Mouse (Mus musculus): ENCODE results near the gene Ensa.

Ensa gene

GRCm38 (mm10) chr3:95662724-95663449 is 38.1 kb downstream of the Ensa start:
- in situ Hi-C loops (cut with MboI, MseI): no loop called here

GRCm38 (mm10) chr3:95663486-95663885 is 38.7 kb downstream of the Ensa start:
- in situ Hi-C loops (cut with MboI, MseI): no loop called here

- in situ Hi-C loops (cut with MboI, MseI): no loop called here
Observed at GRCm38 (mm10) chr3:95663969-95664608, 39.3 kb downstream of the Ensa start.

- in situ Hi-C loops (cut with MboI, MseI): no loop called here
Observed at GRCm38 (mm10) chr3:95664940-95665352, 40.2 kb downstream of the Ensa start.

GRCm38 (mm10) chr3:95666124-95666844 is 41.5 kb downstream of the Ensa start:
- in situ Hi-C loops (cut with MboI, MseI): no loop called here

GRCm38 (mm10) chr3:95667521-95667920 is 42.7 kb downstream of the Ensa start:
- in situ Hi-C loops (cut with MboI, MseI): no loop called here

- in situ Hi-C loops (cut with MboI, MseI): no loop called here
Observed at GRCm38 (mm10) chr3:95668026-95668425, 43.2 kb downstream of the Ensa start.

GRCm38 (mm10) chr3:95668589-95669308 is 44.0 kb downstream of the Ensa start:
- in situ Hi-C loops (cut with MboI, MseI): no loop called here

- in situ Hi-C loops (cut with MboI, MseI): no loop called here
Observed at GRCm38 (mm10) chr3:95669309-95669665, 44.5 kb downstream of the Ensa start.

- in situ Hi-C loops (cut with MboI, MseI): loop anchor here (10.0 kb wide), 1 partner anchor 594 kb away; the partner anchor contains the start of genes Hist2h2bb, Hist2h3b and Hist2h4
Observed at GRCm38 (mm10) chr3:95670419-95670818, 45.6 kb downstream of the Ensa start.

GRCm38 (mm10) chr3:95671201-95671600 is 46.4 kb downstream of the Ensa start:
- in situ Hi-C loops (cut with MboI, MseI): loop anchor here (10.0 kb wide), 1 partner anchor 594 kb away; the partner anchor contains the start of genes Hist2h2bb, Hist2h3b and Hist2h4

GRCm38 (mm10) chr3:95672461-95672860 is 47.7 kb downstream of the Ensa start:
- in situ Hi-C loops (cut with MboI, MseI): loop anchor here (10.0 kb wide), 1 partner anchor 592 kb away; the partner anchor contains the start of genes Hist2h2bb, Hist2h3b and Hist2h4

GRCm38 (mm10) chr3:95672861-95673706 is 48.3 kb downstream of the Ensa start:
- in situ Hi-C loops (cut with MboI, MseI): loop anchor here (10.0 kb wide), 1 partner anchor 592 kb away; the partner anchor contains the start of genes Hist2h2bb, Hist2h3b and Hist2h4

- in situ Hi-C loops (cut with MboI, MseI): loop anchor here (10.0 kb wide), 1 partner anchor 591 kb away; the partner anchor contains the start of genes Hist2h2bb, Hist2h3b and Hist2h4
Observed at GRCm38 (mm10) chr3:95673707-95674211, 49.0 kb downstream of the Ensa start.

GRCm38 (mm10) chr3:95674236-95674635 is 49.4 kb downstream of the Ensa start:
- in situ Hi-C loops (cut with MboI, MseI): loop anchor here (10.0 kb wide), 1 partner anchor 591 kb away; the partner anchor contains the start of genes Hist2h2bb, Hist2h3b and Hist2h4

GRCm38 (mm10) chr3:95674812-95675211 is 50.0 kb downstream of the Ensa start:
- in situ Hi-C loops (cut with MboI, MseI): loop anchor here (10.0 kb wide), 1 partner anchor 590 kb away; the partner anchor contains the start of genes Hist2h2bb, Hist2h3b and Hist2h4

GRCm38 (mm10) chr3:95675301-95676092 is 50.7 kb downstream of the Ensa start:
- in situ Hi-C loops (cut with MboI, MseI): loop anchor here (10.0 kb wide), 1 partner anchor 589 kb away; the partner anchor contains the start of genes Hist2h2bb, Hist2h3b and Hist2h4

GRCm38 (mm10) chr3:95676745-95677419 is 52.1 kb downstream of the Ensa start:
- in situ Hi-C loops (cut with MboI, MseI): loop anchor here (10.0 kb wide), 1 partner anchor 588 kb away; the partner anchor contains the start of genes Hist2h2bb, Hist2h3b and Hist2h4

All from T-helper 2 cell (primary cell).